9 mouse cellular contexts compared by ENCODE assay signal in the genomic region with DNA sequence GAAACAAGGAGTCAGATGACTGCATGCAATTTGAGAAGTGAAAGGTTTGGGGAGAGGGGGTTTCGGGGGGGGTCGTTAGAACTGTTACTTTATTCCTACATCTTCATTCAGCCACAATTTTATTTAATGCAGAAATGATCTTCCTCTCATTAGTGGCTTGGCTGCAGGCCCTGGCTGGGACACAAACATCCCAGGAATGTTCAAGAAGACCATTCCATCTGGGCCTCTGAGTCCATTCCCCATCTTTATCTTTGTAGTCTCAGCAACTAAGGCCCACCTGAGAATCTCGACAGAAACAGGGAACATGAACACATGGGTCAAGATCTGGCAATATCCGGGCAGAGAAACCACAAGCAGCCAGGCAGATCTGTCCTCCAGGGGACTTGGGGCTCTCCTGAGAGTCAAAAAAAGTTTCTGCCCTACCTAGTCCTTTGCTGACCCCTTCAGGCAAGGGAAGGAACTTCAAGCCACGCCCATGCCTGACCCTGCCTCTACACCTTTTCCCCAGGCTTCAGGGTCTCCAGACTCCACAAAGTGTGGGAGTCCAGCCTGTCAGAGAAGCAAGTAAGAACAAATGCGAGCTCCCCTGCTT. TPM values are rescaled to one million over a fixed set of nuclear protein-coding genes. Genes with fewer than 3 reads are reported as not detected.
DNase-seq lines count a peak whose midpoint lies in the region; ATAC-seq and TF ChIP-seq lines count a peak whose summit lies in the region.
"Had no signal": no experiment of that assay in that cellular context is flagged by ENCODE, and none has a peak within 500 bp of the region (broad histone marks: within the 10 kb centered on the region; RNA-seq: fewer than 3 reads in every experiment).

No protein-coding gene starts in this region.

- H3K4me3 ChIP-seq in bone marrow, adult 2 months (replicated peaks; ENCODE audit: control insufficient read depth, low read depth, low read length): no peak overlapping the region
- H3K4me3 ChIP-seq in embryonic facial prominence, embryonic 11.5 days (ENCODE audit: low read depth, low read length): no peak overlapping the region
- no peak overlapping the region for H3K4me3 ChIP-seq in kidney, adult 2 months (ENCODE audit: insufficient read depth, low read depth, low read length)
- no peak overlapping the region for H3K4me3 ChIP-seq in liver, embryonic 14.5 days (ENCODE audit: insufficient read depth in 1 of 2, low read depth in 2 of 2, low read length in 2 of 2)
- H3K4me3 ChIP-seq: heart, embryonic 13.5 days had no signal

- TF ChIP-seq EP300 in liver, embryonic 14.5 days (IDR thresholded peaks at IDR 0.05; ENCODE audit: low read depth): no peak

- no peak overlapping the region for H3K27ac ChIP-seq in bone marrow, adult 2 months (ENCODE audit: control insufficient read depth, insufficient read depth, low read depth, low read length, poor library complexity)
- no peak overlapping the region for H3K27ac ChIP-seq in embryonic facial prominence, embryonic 11.5 days (replicated peaks; ENCODE audit: low read depth, low read length)
- H3K27ac ChIP-seq in kidney, adult 2 months (ENCODE audit: insufficient read depth, low read depth, low read length): no peak overlapping the region
- no peak overlapping the region for H3K27ac ChIP-seq in liver, embryonic 14.5 days
- H3K27ac ChIP-seq: heart, embryonic 13.5 days had no signal

- TF ChIP-seq POLR2A in bone marrow, adult 2 months (IDR thresholded peaks at IDR 0.05; ENCODE audit: borderline replicate concordance, control insufficient read depth, low read depth, low read length): no peak
- no peak for TF ChIP-seq POLR2A in kidney, adult 2 months (IDR thresholded peaks at IDR 0.05; ENCODE audit: low read depth, low read length)

- 16% methylated on average over 6 of the region's 6 CpGs for WGBS in bone marrow, adult 2 months
- 30% methylated on average over 6 of the region's 6 CpGs for WGBS in embryonic facial prominence, embryonic 11.5 days
- 22% methylated on average over 6 of the region's 6 CpGs for WGBS in kidney, adult 2 months
- 15% methylated on average over 6 of the region's 6 CpGs for WGBS in liver, embryonic 14.5 days (ENCODE audit: insufficient replicate concordance)

- H3K9ac ChIP-seq in embryonic facial prominence, embryonic 11.5 days (replicated peaks; ENCODE audit: low read length): no peak overlapping the region
- H3K9ac ChIP-seq in liver, embryonic 14.5 days (replicated peaks): no peak overlapping the region
- H3K9ac ChIP-seq: heart, embryonic 13.5 days had no signal

- peak; percentile 62 for DNase-seq in ovary, postnatal 36 days (ENCODE audit: low spot score)
- DNase-seq in ovary, postnatal 10 days (ENCODE audit: low spot score): no peak
- DNase-seq in embryonic facial prominence, embryonic 11.5 days (ENCODE audit: low spot score): peak; percentile 56
- DNase-seq in kidney, adult 2 months: peak; percentile 58
- peak; percentile 30 to 33 (median 31) for DNase-seq in liver, embryonic 14.5 days (ENCODE audit: low read depth in 3 of 3, low spot score in 3 of 3)
- peak; percentile 53 for DNase-seq in right cerebral cortex, postnatal 14 days

- ATAC-seq in embryonic facial prominence, embryonic 11.5 days (replicated peaks; ENCODE audit: insufficient number of reproducible peaks, low FRiP score, low TSS enrichment, low read depth): no peak
- ATAC-seq in liver, embryonic 14.5 days (ENCODE audit: insufficient read depth): no peak
- ATAC-seq in activated CD4-positive, CD25-positive, alpha-beta regulatory T cell, adult 4 months: no peak

- no peaks in the 10 kb centered on the region for H3K9me3 ChIP-seq in embryonic facial prominence, embryonic 11.5 days (replicated peaks; ENCODE audit: control insufficient read depth, low read length)
- H3K9me3 ChIP-seq in liver, embryonic 14.5 days (ENCODE audit: control insufficient read depth, low read length): no peaks in the 10 kb centered on the region
- H3K9me3 ChIP-seq: heart, embryonic 13.5 days had no signal

- H3K36me3 ChIP-seq in embryonic facial prominence, embryonic 11.5 days (replicated peaks; ENCODE audit: control insufficient read depth, insufficient read depth, low read depth, low read length): no peaks in the 10 kb centered on the region
- no peaks in the 10 kb centered on the region for H3K36me3 ChIP-seq in kidney, adult 2 months (ENCODE audit: control insufficient read depth, insufficient read depth, low read length)
- H3K36me3 ChIP-seq in liver, embryonic 14.5 days (replicated peaks; ENCODE audit: control insufficient read depth, insufficient read depth, low read depth): no peaks in the 10 kb centered on the region
- H3K36me3 ChIP-seq: heart, embryonic 13.5 days had no signal

- H3K27me3 ChIP-seq in embryonic facial prominence, embryonic 11.5 days (ENCODE audit: control insufficient read depth, insufficient read depth, low read length): no peaks in the 10 kb centered on the region
- no peaks in the 10 kb centered on the region for H3K27me3 ChIP-seq in kidney, adult 2 months (replicated peaks; ENCODE audit: control insufficient read depth, insufficient read depth, low read length)
- H3K27me3 ChIP-seq in liver, embryonic 14.5 days (ENCODE audit: control insufficient read depth, insufficient read depth, low read length): no peaks in the 10 kb centered on the region

- H3K4me2 ChIP-seq in embryonic facial prominence, embryonic 11.5 days (ENCODE audit: low read depth, low read length): no peak overlapping the region
- no peak overlapping the region for H3K4me2 ChIP-seq in liver, embryonic 14.5 days (ENCODE audit: low read depth)
- H3K4me2 ChIP-seq: heart, embryonic 13.5 days had no signal

- peaks cover 3% of the 10 kb centered on the region; the same call in 1 of the 2 replicates for H3K4me1 ChIP-seq in bone marrow, adult 2 months (ENCODE audit: control insufficient read depth, insufficient read depth, low read length)
- H3K4me1 ChIP-seq in embryonic facial prominence, embryonic 11.5 days (ENCODE audit: control insufficient read depth, insufficient read depth, low read length): no peaks in the 10 kb centered on the region
- H3K4me1 ChIP-seq in kidney, adult 2 months (ENCODE audit: control insufficient read depth, insufficient read depth, low read length): no peaks in the 10 kb centered on the region
- H3K4me1 ChIP-seq in liver, embryonic 14.5 days (replicated peaks; ENCODE audit: control insufficient read depth in 2 of 2, insufficient read depth in 2 of 2, low read length in 1 of 2): no peaks in the 10 kb centered on the region

- TF ChIP-seq CTCF in bone marrow, adult 2 months (IDR thresholded peaks at IDR 0.05; ENCODE audit: control insufficient read depth, insufficient read depth, low read length): peak; percentile 84
- peak; percentile 86 for TF ChIP-seq CTCF in kidney, adult 2 months (conservative IDR thresholded peaks at IDR 0.05; ENCODE audit: insufficient read depth, insufficient read length, low read depth, low read length)
- TF ChIP-seq CTCF in liver, embryonic 14.5 days (IDR thresholded peaks at IDR 0.05; ENCODE audit: low read depth): peak; percentile 92

RNA-seq across cellular contexts. Expression of a gene that starts 40.3 kb away (rescaled TPM):
- polyA plus RNA-seq in bone marrow, adult 2 months (2011; ENCODE audit: insufficient read depth, insufficient read length, low replicate concordance, missing spikeins): 39.2 and 47.3 TPM in 2 replicates
- 49.5 and 58.3 TPM in 2 replicates for polyA plus RNA-seq in embryonic facial prominence, embryonic 11.5 days (2014; fragmentation: Nextera tagmentation; extraction: Ambion mirVana)
- polyA plus RNA-seq in kidney, adult 2 months (2012; rRNA removed): 141 and 173 TPM in 2 replicates
- polyA plus RNA-seq in liver, embryonic 14.5 days (2012; rRNA removed): 40.3 and 44.1 TPM in 2 replicates
- polyA plus RNA-seq in liver, embryonic 14.5 days (2014; fragmentation: Nextera tagmentation; extraction: Ambion mirVana): 40.4 and 42.2 TPM in 2 replicates
- 10 to 100 TPM; 39.2 to 42.2 TPM for polyA plus RNA-seq in activated CD4-positive, CD25-positive, alpha-beta regulatory T cell, adult 4 months (2017; shearing (Covaris generic))

RNA-seq across cellular contexts. Expression of a gene that starts 52.2 kb away (rescaled TPM):
- polyA plus RNA-seq in bone marrow, adult 2 months (2011; ENCODE audit: insufficient read depth, insufficient read length, low replicate concordance, missing spikeins): 0.79 and 3.5 TPM in 2 replicates
- polyA plus RNA-seq in embryonic facial prominence, embryonic 11.5 days (2014; fragmentation: Nextera tagmentation; extraction: Ambion mirVana): 4.9 TPM in 2 replicates
- polyA plus RNA-seq in kidney, adult 2 months (2012; rRNA removed): 3.5 and 3.8 TPM in 2 replicates
- 2.6 TPM in 2 replicates for polyA plus RNA-seq in liver, embryonic 14.5 days (2012; rRNA removed)
- 0.32 and 0.45 TPM in 2 replicates for polyA plus RNA-seq in liver, embryonic 14.5 days (2014; fragmentation: Nextera tagmentation; extraction: Ambion mirVana)
- not detected for polyA plus RNA-seq in activated CD4-positive, CD25-positive, alpha-beta regulatory T cell, adult 4 months (2017; shearing (Covaris generic))
